Mouse (Mus musculus): Measurements from ENCODE around the gene Nek10. TPM values are rescaled to one million over a fixed set of nuclear protein-coding genes. Genes with fewer than 3 reads are reported as not detected.

The Nek10 gene
- polyA plus RNA-seq, 1 experiment from 2014 or later = 0.01 TPM

- Histone ChIP-seq H3K4me2 (ENCODE audit: low read length) (no peak overlapping the region), H3K4me3 (replicated peaks; ENCODE audit: low read depth, low read length) (no peak overlapping the region), H3K9me3 (replicated peaks; ENCODE audit: low read length) (no peaks in the 10 kb centered on the region), H3K9ac (ENCODE audit: low read depth, low read length) (no peak overlapping the region), H3K27ac (no peak overlapping the region), H3K27me3 (ENCODE audit: insufficient read depth, low read length) (no peaks in the 10 kb centered on the region), H3K36me3 (ENCODE audit: insufficient read depth, low read length) (no peaks in the 10 kb centered on the region), H3K4me1 (replicated peaks; ENCODE audit: insufficient read depth, low read length) (no peaks in the 10 kb centered on the region)
- no peak for TF ChIP-seq CTCF (IDR thresholded peaks at IDR 0.05; ENCODE audit: low read depth)
- WGBS = 68% methylated on average over 2 of the region's 2 CpGs
- no peak for ATAC-seq (replicated peaks; ENCODE audit: low FRiP score, low read depth)
- DNase-seq (ENCODE audit: low spot score) = no peak
Observed at GRCm38 (mm10) chr14:14934977-14935376, 131.8 kb downstream of the Nek10 start.

- Histone ChIP-seq H3K36me3 (ENCODE audit: insufficient read depth, low read length) (no peaks in the 10 kb centered on the region), H3K9ac (ENCODE audit: low read depth, low read length) (no peak overlapping the region), H3K4me2 (ENCODE audit: low read length) (no peak overlapping the region), H3K4me1 (replicated peaks; ENCODE audit: insufficient read depth, low read length) (no peaks in the 10 kb centered on the region), H3K27me3 (ENCODE audit: insufficient read depth, low read length) (no peaks in the 10 kb centered on the region), H3K9me3 (replicated peaks; ENCODE audit: low read length) (no peaks in the 10 kb centered on the region), H3K4me3 (replicated peaks; ENCODE audit: low read depth, low read length) (no peak overlapping the region), H3K27ac (no peak overlapping the region)
- TF ChIP-seq CTCF (IDR thresholded peaks at IDR 0.05; ENCODE audit: low read depth) = no peak
- ATAC-seq (replicated peaks; ENCODE audit: low FRiP score, low read depth) (no peak), DNase-seq (ENCODE audit: low spot score) (no peak)
Observed at GRCm38 (mm10) chr14:14945930-14946329, 142.7 kb downstream of the Nek10 start.

GRCm38 (mm10) chr14:14949023-14949422 lies 145.8 kb downstream of the Nek10 start:
- Histone ChIP-seq H3K4me1 (replicated peaks; ENCODE audit: insufficient read depth, low read length) (no peaks in the 10 kb centered on the region), H3K36me3 (ENCODE audit: insufficient read depth, low read length) (no peaks in the 10 kb centered on the region), H3K9me3 (replicated peaks; ENCODE audit: low read length) (no peaks in the 10 kb centered on the region), H3K27ac (no peak overlapping the region), H3K27me3 (ENCODE audit: insufficient read depth, low read length) (no peaks in the 10 kb centered on the region), H3K4me2 (ENCODE audit: low read length) (no peak overlapping the region), H3K4me3 (replicated peaks; ENCODE audit: low read depth, low read length) (no peak overlapping the region), H3K9ac (ENCODE audit: low read depth, low read length) (no peak overlapping the region)
- no peak for TF ChIP-seq CTCF (IDR thresholded peaks at IDR 0.05; ENCODE audit: low read depth)
- DNase-seq (ENCODE audit: low spot score) (no peak), ATAC-seq (replicated peaks; ENCODE audit: low FRiP score, low read depth) (no peak)
- 92% methylated on average over 2 of the region's 2 CpGs for WGBS

- Histone ChIP-seq H3K27ac (no peak overlapping the region), H3K4me1 (replicated peaks; ENCODE audit: insufficient read depth, low read length) (no peaks in the 10 kb centered on the region), H3K4me2 (ENCODE audit: low read length) (no peak overlapping the region), H3K9me3 (replicated peaks; ENCODE audit: low read length) (no peaks in the 10 kb centered on the region), H3K36me3 (ENCODE audit: insufficient read depth, low read length) (no peaks in the 10 kb centered on the region), H3K27me3 (ENCODE audit: insufficient read depth, low read length) (no peaks in the 10 kb centered on the region), H3K4me3 (replicated peaks; ENCODE audit: low read depth, low read length) (no peak overlapping the region), H3K9ac (ENCODE audit: low read depth, low read length) (no peak overlapping the region)
- no peak for TF ChIP-seq CTCF (IDR thresholded peaks at IDR 0.05; ENCODE audit: low read depth)
- 63% methylated on average over 1 of the region's 1 CpGs for WGBS
- no peak for ATAC-seq (replicated peaks; ENCODE audit: low FRiP score, low read depth)
- DNase-seq (ENCODE audit: low spot score) = no peak
Observed at GRCm38 (mm10) chr14:14951808-14952207, 148.6 kb downstream of the Nek10 start.

GRCm38 (mm10) chr14:14959780-14960440 lies 156.7 kb downstream of the Nek10 start:
- DNase-seq (ENCODE audit: low spot score) = no peak
- no peaks in the 10 kb centered on the region for H3K27me3 ChIP-seq (ENCODE audit: insufficient read depth, low read length)
- no peaks in the 10 kb centered on the region for H3K4me1 ChIP-seq (replicated peaks; ENCODE audit: insufficient read depth, low read length)
- no peak overlapping the region for H3K27ac ChIP-seq
- no peaks in the 10 kb centered on the region for H3K36me3 ChIP-seq (ENCODE audit: insufficient read depth, low read length)
- no peaks in the 10 kb centered on the region for H3K9me3 ChIP-seq (replicated peaks; ENCODE audit: low read length)
- H3K4me3 ChIP-seq (replicated peaks; ENCODE audit: low read depth, low read length) = no peak overlapping the region
- H3K9ac ChIP-seq (ENCODE audit: low read depth, low read length) = no peak overlapping the region
- no peak for TF ChIP-seq CTCF (IDR thresholded peaks at IDR 0.05; ENCODE audit: low read depth)
- H3K4me2 ChIP-seq (ENCODE audit: low read length) = no peak overlapping the region
- no peak for ATAC-seq (replicated peaks; ENCODE audit: low FRiP score, low read depth)
- WGBS = 95% methylated on average over 2 of the region's 2 CpGs

GRCm38 (mm10) chr14:14960441-14960988 lies 157.3 kb downstream of the Nek10 start:
- no peak for DNase-seq (ENCODE audit: low spot score)
- WGBS = 70% methylated on average over 2 of the region's 2 CpGs
- no peaks in the 10 kb centered on the region for H3K27me3 ChIP-seq (ENCODE audit: insufficient read depth, low read length)
- H3K36me3 ChIP-seq (ENCODE audit: insufficient read depth, low read length) = no peaks in the 10 kb centered on the region
- H3K4me3 ChIP-seq (replicated peaks; ENCODE audit: low read depth, low read length) = no peak overlapping the region
- ATAC-seq (replicated peaks; ENCODE audit: low FRiP score, low read depth) = no peak
- TF ChIP-seq CTCF (IDR thresholded peaks at IDR 0.05; ENCODE audit: low read depth) = no peak
- no peak overlapping the region for H3K9ac ChIP-seq (ENCODE audit: low read depth, low read length)
- no peaks in the 10 kb centered on the region for H3K4me1 ChIP-seq (replicated peaks; ENCODE audit: insufficient read depth, low read length)
- H3K27ac ChIP-seq = no peak overlapping the region
- H3K9me3 ChIP-seq (replicated peaks; ENCODE audit: low read length) = no peaks in the 10 kb centered on the region
- no peak overlapping the region for H3K4me2 ChIP-seq (ENCODE audit: low read length)

- Histone ChIP-seq H3K9ac (ENCODE audit: low read depth, low read length) (no peak overlapping the region), H3K27me3 (ENCODE audit: insufficient read depth, low read length) (no peaks in the 10 kb centered on the region), H3K27ac (no peak overlapping the region), H3K4me2 (ENCODE audit: low read length) (no peak overlapping the region), H3K36me3 (ENCODE audit: insufficient read depth, low read length) (no peaks in the 10 kb centered on the region), H3K9me3 (replicated peaks; ENCODE audit: low read length) (no peaks in the 10 kb centered on the region), H3K4me3 (replicated peaks; ENCODE audit: low read depth, low read length) (no peak overlapping the region), H3K4me1 (replicated peaks; ENCODE audit: insufficient read depth, low read length) (no peaks in the 10 kb centered on the region)
- DNase-seq (ENCODE audit: low spot score) (no peak), ATAC-seq (replicated peaks; ENCODE audit: low FRiP score, low read depth) (no peak)
- 77% methylated on average over 2 of the region's 2 CpGs for WGBS
- TF ChIP-seq CTCF (IDR thresholded peaks at IDR 0.05; ENCODE audit: low read depth) = no peak
Observed at GRCm38 (mm10) chr14:14970633-14971032, 167.4 kb downstream of the Nek10 start.
